Mouse (Mus musculus) frontal cortex, postnatal 36 days (tissue): ENCODE results near the gene Mlip.

Experiments used
- DNase-seq, 2 experiments: peaks; one replicate each; pipeline ENCODE4 v3.0.0; 2022; ENCODE audit warnings: low spot score in 2 of 2

The Mlip gene

GRCm38 (mm10) chr9:77347704-77348103 lies 5.1 kb downstream of the Mlip start:
- no peak for DNase-seq

GRCm38 (mm10) chr9:77344318-77344717 lies 8.5 kb downstream of the Mlip start:
- no peak for DNase-seq

- peak; percentile 57 to 67 for DNase-seq
These were observed 12.5 kb downstream of the Mlip start for GRCm38 (mm10) chr9:77340159-77340862.

- DNase-seq = peak; percentile 3 to 26
These were observed 13.1 kb downstream of the Mlip start for GRCm38 (mm10) chr9:77339571-77340148.

- DNase-seq = no peak
These were observed 17.4 kb downstream of the Mlip start for GRCm38 (mm10) chr9:77335370-77335769.

- no peak for DNase-seq
These were observed 34.4 kb downstream of the Mlip start for GRCm38 (mm10) chr9:77318346-77318745.

GRCm38 (mm10) chr9:77310548-77310947 lies 42.2 kb downstream of the Mlip start:
- DNase-seq = peak in 1 of 2 experiments; percentile 9

- no peak for DNase-seq
These were observed 47.4 kb downstream of the Mlip start for GRCm38 (mm10) chr9:77305417-77305816.

GRCm38 (mm10) chr9:77302340-77302739 lies 50.4 kb downstream of the Mlip start:
- DNase-seq = peak; percentile 14 to 38

GRCm38 (mm10) chr9:77287958-77288357 lies 64.8 kb downstream of the Mlip start:
- no peak for DNase-seq

GRCm38 (mm10) chr9:77279371-77279770 lies 73.4 kb downstream of the Mlip start:
- DNase-seq = no peak

- DNase-seq = no peak
These were observed 74.7 kb downstream of the Mlip start for GRCm38 (mm10) chr9:77278055-77278454.

GRCm38 (mm10) chr9:77277270-77277669 lies 75.5 kb downstream of the Mlip start:
- no peak for DNase-seq

GRCm38 (mm10) chr9:77276451-77277154 lies 76.2 kb downstream of the Mlip start:
- peak in 1 of 2 experiments; percentile 32 for DNase-seq

- no peak for DNase-seq
These were observed 80.0 kb downstream of the Mlip start for GRCm38 (mm10) chr9:77272727-77273126.

GRCm38 (mm10) chr9:77265268-77266017 lies 87.3 kb downstream of the Mlip start:
- peak; percentile 43 to 78 for DNase-seq

GRCm38 (mm10) chr9:77259052-77259451 lies 93.7 kb downstream of the Mlip start:
- DNase-seq = no peak

- no peak for DNase-seq
These were observed 94.5 kb downstream of the Mlip start for GRCm38 (mm10) chr9:77258265-77258664.

- DNase-seq = peak in 1 of 2 experiments; percentile 59
These were observed 98.3 kb downstream of the Mlip start for GRCm38 (mm10) chr9:77254514-77254913.

- DNase-seq = no peak
These were observed 100.0 kb downstream of the Mlip start for GRCm38 (mm10) chr9:77252761-77253160.

- peak in 1 of 2 experiments; percentile 48 for DNase-seq
These were observed 100.6 kb downstream of the Mlip start for GRCm38 (mm10) chr9:77252134-77252533.

- DNase-seq = peak; percentile 42 to 68
These were observed 101.2 kb downstream of the Mlip start for GRCm38 (mm10) chr9:77251511-77252112.
